Mouse (Mus musculus) CH12.LX (cell line): ENCODE measurements around the gene Traf3.

ENCODE experiments used
- CHD1 ChIP-seq: IDR thresholded peaks from 2 replicates; pipeline ENCODE4 v1.6.1; 2012; ENCODE audit warnings: low read depth, low read length, improper control_type of control experiment, inconsistent platforms
- CHD2 ChIP-seq: IDR thresholded peaks from 2 replicates; pipeline ENCODE4 v1.6.1; 2011; ENCODE audit warnings: low read length, improper control_type of control experiment
- CTCF ChIP-seq, 2 experiments: IDR thresholded peaks in 1 of 2; conservative IDR thresholded peaks in 1 of 2; 2 replicates each; pipeline ENCODE4 v1.5.1; 2011 to 2012; ENCODE audit warnings: low read depth in 2 of 2, low read length in 2 of 2, improper control_type of control experiment in 1 of 2, inconsistent platforms in 1 of 2, mild to moderate bottlenecking in 1 of 2, moderate library complexity in 1 of 2
- EP300 ChIP-seq: IDR thresholded peaks from 2 replicates; pipeline ENCODE4 v1.6.1; 2011; ENCODE audit warnings: low read length, improper control_type of control experiment
- KAT2A ChIP-seq: IDR thresholded peaks from 2 replicates; pipeline ENCODE4 v1.6.1; 2012; ENCODE audit warnings: low read length, improper control_type of control experiment, inconsistent platforms; ENCODE audit not compliant: insufficient replicate concordance
- MAFK ChIP-seq: IDR thresholded peaks from 2 replicates; pipeline ENCODE4 v1.6.1; 2011; ENCODE audit warnings: low read length, improper control_type of control experiment; ENCODE audit not compliant: insufficient replicate concordance
- POLR2A ChIP-seq: IDR thresholded peaks from 2 replicates; pipeline ENCODE4 v1.6.1; 2011; ENCODE audit warnings: low read depth, mild to moderate bottlenecking, improper control_type of control experiment, low read length
- POLR2AphosphoS2 ChIP-seq: IDR thresholded peaks from 2 replicates; pipeline ENCODE4 v1.6.1; 2011; ENCODE audit warnings: low read depth, low read length, improper control_type of control experiment
- SMC3 ChIP-seq: IDR thresholded peaks from 2 replicates; pipeline ENCODE4 v1.6.1; 2011; ENCODE audit warnings: low read depth, low read length, improper control_type of control experiment
- TCF12 ChIP-seq: IDR thresholded peaks from 2 replicates; pipeline ENCODE4 v1.6.1; 2014; ENCODE audit warnings: low read depth, mild to moderate bottlenecking, inconsistent platforms, low read length, improper control_type of control experiment
- UBTF ChIP-seq: IDR thresholded peaks from 2 replicates; pipeline ENCODE4 v1.6.1; 2012; ENCODE audit warnings: low read depth, mild to moderate bottlenecking, inconsistent platforms, low read length, improper control_type of control experiment, moderate library complexity
- USF1 ChIP-seq: IDR thresholded peaks from 2 replicates; pipeline ENCODE4 v1.6.1; 2014; ENCODE audit warnings: low read depth, mild to moderate bottlenecking, inconsistent platforms, low read length, improper control_type of control experiment
- ZC3H11A ChIP-seq: IDR thresholded peaks from 2 replicates; pipeline ENCODE4 v1.6.1; 2012; ENCODE audit warnings: low read depth, mild to moderate bottlenecking, inconsistent platforms, low read length, improper control_type of control experiment

- TF ChIP-seq SMC3 (peak; percentile 19; the same call in 1 of the 2 replicates), CHD1 (no peak), POLR2A (no peak), KAT2A (no peak), TCF12 (no peak), POLR2AphosphoS2 (no peak), USF1 (no peak), MAFK (no peak), EP300 (no peak), ZC3H11A (no peak), CTCF (conservative IDR thresholded peaks at IDR 0.05 in 1 of 2, IDR thresholded peaks at IDR 0.05 in 1 of 2; ENCODE audit: low read depth in 2 of 2, low read length in 2 of 2) (no peak), CHD2 (no peak), UBTF (no peak)
These were observed 85.1 kb downstream of the Traf3 start for GRCm38 (mm10) chr12:111251227-111251626.
